Mouse (Mus musculus) heart, embryonic 13.5 days (tissue): ENCODE results near the gene Naa40. TPM values are rescaled to one million over a fixed set of nuclear protein-coding genes. Genes with fewer than 3 reads are reported as not detected.

Source experiments
- ATAC-seq: fragments of 200-750 bp; cut with Nextera tagmentation; 2 replicates; pipeline ENCODE4 v1.8.0; 2017; ENCODE audit warnings: moderate TSS enrichment; ENCODE audit not compliant: insufficient number of reproducible peaks, low FRiP score, low TSS enrichment; ENCODE audit errors: extremely low read depth
- H3K27ac ChIP-seq: fragments of 300-500 bp; sonication (generic); replicated peaks from 2 replicates; pipeline ENCODE4 v1.5.1; 2015; ENCODE audit warnings: moderate library complexity, mild to moderate bottlenecking, inconsistent platforms
- H3K27me3 ChIP-seq: fragments of 300-500 bp; sonication (generic); replicated peaks from 2 replicates; pipeline ENCODE4 v1.6.1; 2015; ENCODE audit warnings: mild to moderate bottlenecking, inconsistent platforms
- H3K36me3 ChIP-seq: fragments of 300-500 bp; sonication (generic); 2 replicates; pipeline ENCODE4 v1.6.1; 2015; ENCODE audit warnings: mild to moderate bottlenecking, inconsistent platforms
- H3K4me1 ChIP-seq: fragments of 300-500 bp; sonication (generic); 2 replicates; pipeline ENCODE4 v1.6.1; 2015; ENCODE audit warnings: inconsistent platforms
- H3K4me2 ChIP-seq: fragments of 300-500 bp; sonication (generic); 2 replicates; pipeline ENCODE4 v1.6.1; 2015; ENCODE audit warnings: inconsistent platforms, mild to moderate bottlenecking, moderate library complexity
- H3K4me3 ChIP-seq: fragments of 300-500 bp; sonication (generic); 2 replicates; pipeline ENCODE4 v1.5.1; 2015; ENCODE audit warnings: moderate library complexity, mild to moderate bottlenecking, inconsistent platforms
- H3K9ac ChIP-seq: fragments of 300-500 bp; sonication (generic); 2 replicates; pipeline ENCODE4 v1.6.1; 2015; ENCODE audit warnings: inconsistent platforms, mild to moderate bottlenecking, moderate library complexity
- H3K9me3 ChIP-seq: fragments of 300-500 bp; sonication (generic); 2 replicates; pipeline ENCODE4 v1.6.1; 2016; ENCODE audit warnings: inconsistent platforms
- WGBS: fragments of 180-500 bp; shearing (Covaris S2); methylation state at CpG from one replicate; pipeline ENCODE4 v1.1.7; 2015; ENCODE audit warnings: mixed read lengths; 5-methylcytosine and 5-hydroxymethylcytosine counted together
- polyA plus RNA-seq: library from polyadenylated mRNA; unstranded; fragments of >200 nt; fragmentation: Nextera tagmentation; extraction: Ambion mirVana; gene quantifications from 2 replicates; pipeline ENCODE4 v1.2.1, GENCODE M21; 2015

Gene Naa40
- polyA plus RNA-seq, 1 experiment from 2014 or later = 52.1 TPM

DNA sequence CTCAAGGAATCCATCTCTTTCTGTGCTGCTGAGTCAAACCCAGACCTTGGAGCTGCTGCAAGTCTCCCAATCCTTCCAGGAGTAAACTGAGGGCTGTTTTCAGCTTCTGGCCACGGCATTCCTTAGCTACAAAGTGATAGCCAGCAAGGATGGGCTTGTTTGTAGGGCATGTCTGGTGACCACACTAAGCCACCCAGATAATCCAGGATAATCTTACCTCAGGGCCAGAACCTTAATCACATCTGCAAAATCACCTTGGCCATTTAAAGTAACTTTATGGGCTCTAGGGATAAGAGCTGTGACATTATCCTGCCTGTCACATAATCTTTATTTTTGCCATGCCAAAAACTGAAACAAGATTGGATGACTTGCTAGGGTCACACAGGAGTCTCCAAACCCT lies 28.8 kb downstream of the Naa40 start:
- H3K4me1 ChIP-seq = peaks cover 40% of the 10 kb centered on the region
- no peak for ATAC-seq
- H3K9ac ChIP-seq = no peak overlapping the region
- H3K27me3 ChIP-seq = no peaks in the 10 kb centered on the region
- no peak overlapping the region for H3K27ac ChIP-seq
- H3K9me3 ChIP-seq = no peaks in the 10 kb centered on the region
- H3K36me3 ChIP-seq = peaks cover 57% of the 10 kb centered on the region
- WGBS = 67% methylated on average over 1 of the region's 1 CpGs
- H3K4me2 ChIP-seq = no peak overlapping the region
- no peak overlapping the region for H3K4me3 ChIP-seq

DNA sequence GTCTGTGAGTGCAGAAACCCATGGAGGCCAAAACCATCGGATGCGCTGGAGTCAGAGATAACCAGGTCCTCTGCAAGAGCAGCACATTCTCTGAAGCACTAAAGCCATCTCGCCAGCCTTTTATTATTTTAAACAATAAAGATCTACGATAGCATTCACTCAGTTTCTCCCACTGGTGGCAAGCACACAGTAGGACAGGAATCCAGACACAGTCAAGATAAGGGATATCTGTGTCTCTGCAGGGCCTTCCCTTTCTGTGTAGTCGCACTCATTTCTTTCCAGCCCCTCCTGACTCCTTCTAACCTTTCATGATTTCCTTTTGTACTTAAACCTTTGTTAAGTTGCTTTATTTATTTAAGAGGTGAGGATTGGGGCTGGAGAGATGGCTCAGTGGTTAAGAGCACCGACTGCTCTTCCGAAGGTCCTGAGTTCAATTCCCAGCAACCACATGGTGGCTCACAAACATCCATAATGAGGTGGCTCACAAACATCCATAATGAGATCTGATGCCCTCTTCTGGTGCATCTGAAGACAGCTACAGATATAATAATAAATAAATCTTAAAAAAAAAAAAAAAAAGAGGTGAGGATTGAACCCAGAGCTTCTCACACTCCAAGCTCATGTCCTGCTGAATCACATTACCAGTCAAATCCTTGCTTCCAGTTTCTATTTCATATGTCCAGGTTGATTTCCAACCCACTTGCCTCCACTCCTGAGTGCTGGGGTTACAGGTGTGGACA lies 30.9 kb downstream of the Naa40 start:
- peaks cover 45% of the 10 kb centered on the region for H3K36me3 ChIP-seq
- no peaks in the 10 kb centered on the region for H3K27me3 ChIP-seq
- H3K9me3 ChIP-seq = no peaks in the 10 kb centered on the region
- ATAC-seq = no peak
- H3K4me2 ChIP-seq = no peak overlapping the region
- H3K9ac ChIP-seq = no peak overlapping the region
- no peak overlapping the region for H3K4me3 ChIP-seq
- H3K27ac ChIP-seq = no peak overlapping the region
- peaks cover 35% of the 10 kb centered on the region for H3K4me1 ChIP-seq
- 80% methylated on average over 7 of the region's 7 CpGs for WGBS

DNA sequence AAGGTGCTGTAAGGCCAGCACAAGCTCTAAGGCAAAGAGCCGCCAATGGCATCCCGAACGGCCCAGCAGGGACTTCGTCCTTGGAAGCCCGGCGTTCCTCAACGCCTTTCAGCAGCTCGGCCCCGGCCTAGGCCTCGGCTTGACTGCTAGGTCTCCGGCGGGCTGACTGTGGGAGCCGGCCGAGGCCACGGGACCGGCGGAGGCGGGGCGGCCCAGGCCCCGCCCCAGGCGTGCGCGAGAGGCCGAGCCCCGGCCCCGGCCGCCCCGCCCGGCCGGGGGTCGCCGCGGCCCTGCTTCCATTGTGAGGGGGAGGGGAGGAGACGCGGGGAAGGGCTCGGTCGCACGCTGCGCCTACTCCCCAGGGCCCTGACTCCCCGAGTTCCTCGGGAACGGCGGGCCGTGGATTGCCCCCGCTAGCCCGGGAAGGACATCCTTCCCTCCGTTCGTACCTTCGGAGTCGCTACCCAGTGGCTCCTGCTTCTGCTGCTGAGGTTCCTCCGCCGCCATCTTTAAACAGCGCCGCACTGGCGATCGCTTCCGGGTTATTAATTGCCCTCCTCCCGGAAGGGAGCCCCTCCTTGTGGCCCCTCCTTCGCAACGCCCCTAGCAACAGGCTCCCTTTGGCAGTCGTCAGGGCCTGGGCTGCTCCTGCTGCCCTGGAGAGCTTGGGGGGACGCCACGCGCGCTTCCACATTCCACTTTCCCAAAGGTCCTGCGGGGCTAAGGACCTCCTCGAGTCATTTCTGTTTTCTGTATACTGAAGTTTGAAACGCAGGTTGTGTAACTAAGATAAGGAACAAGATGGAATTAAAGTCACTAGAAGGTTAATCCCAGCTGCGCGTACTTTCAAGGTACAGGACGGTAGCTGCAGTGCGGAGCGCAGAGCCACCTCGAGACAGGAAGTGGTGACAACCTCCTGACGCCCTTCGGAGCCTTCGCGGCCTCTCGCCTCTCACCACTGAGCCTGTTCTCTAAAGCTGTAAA lies 34.9 kb downstream of the Naa40 start, which contains the start of gene Otub1:
Otub1 (minus strand) TSS at position 564 of the 984 bp plus-strand sequence.
- no peaks in the 10 kb centered on the region for H3K27me3 ChIP-seq
- WGBS = under 1% methylated on average over 79 of the region's 79 CpGs
- no peaks in the 10 kb centered on the region for H3K9me3 ChIP-seq
- H3K9ac ChIP-seq = peak within 1 kb of the TSS; percentile 95
- peak; percentile 97 for ATAC-seq
- peak within 1 kb of the TSS; percentile 88 for H3K4me3 ChIP-seq
- H3K4me1 ChIP-seq = peaks cover 42% of the 10 kb centered on the region
- H3K27ac ChIP-seq = peak within 1 kb of the TSS; percentile 99
- peaks cover 42% of the 10 kb centered on the region for H3K36me3 ChIP-seq
- H3K4me2 ChIP-seq = peak within 1 kb of the TSS; percentile 93

DNA sequence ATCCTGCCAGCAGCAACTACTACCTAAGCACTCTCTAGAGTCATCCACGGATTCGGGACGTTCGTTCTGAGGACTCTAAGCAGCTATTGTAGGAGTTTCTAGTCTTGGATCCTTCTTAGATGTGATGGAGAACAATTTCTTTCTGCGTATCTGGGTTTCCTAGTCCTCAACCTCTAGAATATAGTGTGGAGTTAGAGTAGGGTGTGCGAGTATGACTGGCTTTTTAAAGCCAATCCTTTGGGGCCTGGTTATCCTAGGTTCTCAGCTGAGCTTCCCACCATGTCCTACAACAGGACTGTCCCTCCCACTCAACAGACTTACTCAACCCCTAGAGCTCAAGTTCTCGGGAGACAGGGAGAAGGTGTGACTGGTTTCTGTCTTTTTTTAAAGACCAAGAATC lies 35.7 kb downstream of the Naa40 start:
- no peak for ATAC-seq

DNA sequence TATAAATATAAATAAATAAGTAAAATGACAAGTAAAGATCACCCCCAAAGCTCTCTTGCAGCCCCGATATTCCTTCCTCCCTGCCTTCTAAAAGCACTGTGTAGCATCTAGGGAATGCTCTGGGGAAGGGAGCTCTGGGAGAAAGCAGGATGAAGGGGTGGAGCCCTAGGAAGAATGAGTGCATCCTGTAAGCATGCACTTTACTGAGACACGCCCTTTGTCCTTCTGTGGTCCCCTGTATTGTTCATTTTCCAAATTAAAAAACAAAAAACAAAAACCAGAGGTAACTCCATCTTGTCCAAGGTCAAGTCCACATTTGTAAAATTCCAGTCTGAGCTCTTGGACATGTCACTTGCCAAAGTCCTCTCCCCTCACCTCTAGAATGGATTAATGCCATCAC lies 36.1 kb downstream of the Naa40 start:
- ATAC-seq = no peak
- Histone ChIP-seq H3K27ac (peak overlapping the region; percentile 99), H3K27me3 (no peaks in the 10 kb centered on the region), H3K36me3 (peaks cover 48% of the 10 kb centered on the region), H3K4me1 (peaks cover 42% of the 10 kb centered on the region), H3K9ac (peak overlapping the region; percentile 95), H3K4me3 (peak overlapping the region; percentile 88), H3K4me2 (peak overlapping the region; percentile 93), H3K9me3 (no peaks in the 10 kb centered on the region)
- 46% methylated on average over 2 of the region's 2 CpGs for WGBS

More for the DNA sequence above, 35.7 kb downstream of the Naa40 start:
- H3K27ac ChIP-seq = peak overlapping the region; percentile 99
- WGBS = 23% methylated on average over 7 of the region's 7 CpGs
- peak overlapping the region; percentile 88 for H3K4me3 ChIP-seq
- H3K9ac ChIP-seq = peak overlapping the region; percentile 95
- H3K36me3 ChIP-seq = peaks cover 46% of the 10 kb centered on the region
- H3K27me3 ChIP-seq = no peaks in the 10 kb centered on the region
- H3K4me1 ChIP-seq = peaks cover 42% of the 10 kb centered on the region
- H3K9me3 ChIP-seq = no peaks in the 10 kb centered on the region
- peak overlapping the region; percentile 93 for H3K4me2 ChIP-seq

DNA sequence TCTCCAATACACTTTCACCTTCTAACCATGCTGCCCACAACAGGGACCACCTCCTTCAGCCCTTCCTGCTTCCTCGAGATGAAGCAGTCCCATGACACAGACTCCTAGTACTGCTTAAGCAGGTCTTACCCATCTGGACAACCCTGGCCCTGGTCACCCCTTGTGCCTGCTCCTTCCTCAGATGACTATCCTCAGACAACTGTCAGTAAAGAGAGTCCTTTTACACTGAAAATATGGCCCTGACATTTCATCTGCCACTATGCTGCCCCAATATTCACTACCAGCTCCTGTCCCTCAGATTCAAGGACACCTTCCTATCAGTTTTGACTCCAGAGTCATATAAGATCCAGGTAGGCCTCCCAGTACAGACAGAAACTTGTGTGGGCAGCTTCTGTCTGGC lies 40.6 kb downstream of the Naa40 start:
- Histone ChIP-seq H3K36me3 (peaks cover 75% of the 10 kb centered on the region), H3K4me3 (no peak overlapping the region), H3K27me3 (no peaks in the 10 kb centered on the region), H3K9ac (no peak overlapping the region), H3K27ac (no peak overlapping the region), H3K4me1 (peaks cover 54% of the 10 kb centered on the region), H3K9me3 (no peaks in the 10 kb centered on the region), H3K4me2 (no peak overlapping the region)
- ATAC-seq = no peak
- 43% methylated on average over 1 of the region's 1 CpGs for WGBS

DNA sequence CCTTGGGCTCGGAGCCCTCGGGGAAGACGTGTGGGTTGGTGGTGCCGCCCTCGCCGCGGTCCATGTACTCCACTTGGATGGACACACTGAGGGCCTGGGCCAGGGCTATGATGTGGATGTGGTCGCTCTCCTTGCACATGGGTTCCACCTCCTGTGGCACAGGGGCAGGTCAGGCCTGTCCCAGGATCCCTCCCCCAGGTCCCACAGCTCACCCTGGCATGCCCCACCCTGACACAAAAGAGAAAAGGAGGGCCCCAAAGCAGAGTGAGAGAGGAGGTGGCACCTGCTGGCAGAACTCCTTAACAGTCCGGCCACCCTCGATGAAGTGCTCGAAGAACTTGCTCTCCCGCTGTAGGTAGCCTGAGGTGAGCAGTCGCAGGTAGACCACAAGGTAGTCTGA lies 41.9 kb downstream of the Naa40 start:
- peaks cover 72% of the 10 kb centered on the region for H3K36me3 ChIP-seq
- ATAC-seq = no peak
- H3K9me3 ChIP-seq = no peaks in the 10 kb centered on the region

DNA sequence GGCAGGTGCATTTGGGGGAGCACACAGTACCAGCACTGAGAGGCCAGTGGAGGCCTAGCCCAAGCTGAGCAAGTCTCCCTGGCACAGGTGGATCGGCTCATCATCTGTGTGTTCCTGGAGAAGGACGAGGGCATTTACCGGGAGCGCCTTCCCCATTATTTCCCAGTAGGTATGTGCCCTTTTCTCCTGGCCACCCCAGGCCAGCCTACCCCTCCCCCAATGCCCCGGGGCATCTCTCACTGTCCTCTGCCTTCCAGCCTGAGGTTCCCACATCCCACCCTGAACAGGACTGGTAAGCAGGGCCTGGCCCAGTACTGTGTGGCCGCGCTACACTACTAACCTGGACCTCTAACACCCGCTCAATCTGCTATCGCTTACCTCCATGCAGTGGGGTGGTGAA lies 43.5 kb downstream of the Naa40 start:
- Histone ChIP-seq H3K36me3 (peaks cover 55% of the 10 kb centered on the region), H3K4me1 (peaks cover 26% of the 10 kb centered on the region), H3K9ac (no peak overlapping the region), H3K4me3 (no peak overlapping the region), H3K27me3 (no peaks in the 10 kb centered on the region; the same call in 1 of the 2 replicates), H3K9me3 (no peaks in the 10 kb centered on the region), H3K4me2 (no peak overlapping the region), H3K27ac (no peak overlapping the region)
- ATAC-seq = no peak
- whole genome bisulfite sequencing = 87% methylated on average over 9 of the region's 9 CpGs

More for the DNA sequence above, 41.9 kb downstream of the Naa40 start:
- Histone ChIP-seq H3K27ac (no peak overlapping the region), H3K4me2 (no peak overlapping the region), H3K9ac (no peak overlapping the region), H3K4me3 (no peak overlapping the region), H3K27me3 (no peaks in the 10 kb centered on the region), H3K4me1 (peaks cover 40% of the 10 kb centered on the region)
- 89% methylated on average over 13 of the region's 13 CpGs for WGBS

DNA sequence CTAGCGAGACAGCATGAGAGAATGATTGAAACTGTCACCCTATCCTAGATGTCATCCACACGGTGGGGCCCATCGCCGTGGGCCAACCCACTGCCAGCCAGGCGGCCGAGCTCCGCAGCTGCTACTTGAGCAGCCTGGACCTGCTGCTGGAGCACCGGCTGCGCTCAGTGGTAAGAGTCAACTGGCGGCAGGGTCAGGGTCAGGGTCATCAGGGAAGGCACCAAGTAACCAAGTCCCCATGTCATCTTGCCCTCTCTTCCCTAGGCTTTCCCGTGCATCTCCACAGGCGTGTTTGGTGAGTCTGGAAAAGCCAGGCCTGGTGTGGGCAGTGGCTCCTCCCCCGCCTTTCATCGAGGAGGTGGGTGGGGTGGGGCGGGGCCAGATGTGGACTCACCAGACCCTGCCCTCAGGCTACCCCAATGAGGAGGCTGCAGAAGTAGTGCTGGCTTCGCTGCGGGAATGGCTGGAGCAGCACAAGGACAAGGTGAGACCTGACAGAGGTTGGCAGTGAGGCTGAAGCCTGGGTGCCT lies 44.2 kb downstream of the Naa40 start:
- Histone ChIP-seq H3K4me2 (peak overlapping the region; percentile 53), H3K4me3 (peak overlapping the region; percentile 18; the same call in 1 of the 2 replicates), H3K9ac (peak overlapping the region; percentile 60), H3K4me1 (peaks cover 22% of the 10 kb centered on the region), H3K36me3 (peaks cover 51% of the 10 kb centered on the region), H3K27ac (no peak overlapping the region), H3K27me3 (peaks cover 2% of the 10 kb centered on the region; the same call in 1 of the 2 replicates), H3K9me3 (no peaks in the 10 kb centered on the region)
- 8% methylated on average over 17 of the region's 17 CpGs for WGBS
- ATAC-seq = no peak

DNA sequence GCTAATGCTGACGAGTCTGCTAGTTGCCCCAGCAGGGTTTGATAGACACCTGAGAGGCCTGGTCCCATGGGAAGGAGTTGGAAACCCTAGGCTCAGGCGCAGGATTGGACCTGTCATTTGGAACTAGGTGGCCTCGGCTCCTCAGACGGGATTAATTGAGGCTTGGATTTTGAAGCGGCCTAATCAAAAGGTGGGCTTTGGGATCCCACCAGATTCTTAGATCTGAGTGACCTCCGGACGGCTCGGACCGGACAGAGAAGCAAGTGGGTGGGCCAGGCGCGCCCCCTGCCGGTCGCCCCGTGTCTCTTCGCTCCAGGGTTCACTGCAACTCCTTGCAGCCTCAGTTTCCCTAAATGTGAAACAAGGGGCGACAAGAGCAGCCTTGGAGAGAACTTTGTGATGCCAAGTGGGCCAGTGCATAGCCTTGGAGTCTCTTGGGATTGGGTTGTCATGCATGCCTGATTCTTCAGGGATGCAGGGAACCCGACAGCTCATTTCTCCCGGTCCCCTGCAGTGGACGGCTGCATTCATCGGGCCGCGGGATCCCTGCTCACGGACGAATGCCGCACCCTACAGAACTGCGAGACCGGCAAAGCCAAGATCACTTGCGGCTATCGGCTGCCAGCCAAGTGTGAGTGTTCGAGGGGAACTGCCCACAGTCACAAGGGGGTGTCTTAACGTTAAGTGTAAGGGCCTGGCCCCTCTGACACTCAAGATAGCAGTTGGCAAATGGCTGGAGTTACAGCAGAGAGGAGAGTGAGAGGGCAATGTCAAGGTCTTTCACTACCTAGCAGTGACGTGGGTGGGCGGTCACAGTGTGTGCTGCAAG lies 44.9 kb downstream of the Naa40 start:
- WGBS = 14% methylated on average over 33 of the region's 33 CpGs

More for the DNA sequence above, 44.9 kb downstream of the Naa40 start:
- no peak for ATAC-seq
- Histone ChIP-seq H3K27me3 (peaks cover 4% of the 10 kb centered on the region; the same call in 1 of the 2 replicates), H3K9ac (peak overlapping the region; percentile 60), H3K27ac (no peak overlapping the region), H3K9me3 (no peaks in the 10 kb centered on the region), H3K4me1 (peaks cover 22% of the 10 kb centered on the region), H3K4me2 (peak overlapping the region; percentile 53), H3K36me3 (peaks cover 44% of the 10 kb centered on the region), H3K4me3 (peak overlapping the region; percentile 18; the same call in 1 of the 2 replicates)
